In genomic region chr12:113030993-113031392, GRCm38 (mm10) we compare ENCODE assay signal across 16 mouse cellular contexts. TPM values are rescaled to one million over a fixed set of nuclear protein-coding genes. Genes with fewer than 3 reads are reported as not detected.
DNase-seq lines count a peak whose midpoint lies in the region; ATAC-seq lines count a peak whose summit lies in the region.
"Had no signal": no experiment of that assay in that cellular context is flagged by ENCODE, and none has a peak within 500 bp of the region (broad histone marks: within the 10 kb centered on the region; RNA-seq: fewer than 3 reads in every experiment).

No protein-coding gene starts in this region.

- H3K27me3 ChIP-seq in erythroblast, embryonic 14.5 days (ENCODE audit: control insufficient read depth), result no peaks in the 10 kb centered on the region
- no peaks in the 10 kb centered on the region for H3K27me3 ChIP-seq in liver, embryonic 16.5 days (ENCODE audit: control insufficient read depth, insufficient read depth, low read depth, low read length)
- H3K27me3 ChIP-seq: kidney, embryonic 15.5 days; limb, embryonic 13.5 days; neural tube, embryonic 13.5 days had no signal

- peak overlapping the region; percentile 37 for H3K4me3 ChIP-seq in erythroblast, embryonic 14.5 days (replicated peaks)
- H3K4me3 ChIP-seq in liver, embryonic 16.5 days (ENCODE audit: low read depth, low read length), result 0 out of 2 replicates have a peak overlapping the region, but pooled peaks have one; percentile 22
- H3K4me3 ChIP-seq: kidney, embryonic 15.5 days; limb, embryonic 13.5 days; neural tube, embryonic 13.5 days had no signal

- H3K4me1 ChIP-seq in erythroblast, embryonic 14.5 days (ENCODE audit: control insufficient read depth), result peaks cover 74% of the 10 kb centered on the region
- H3K4me1 ChIP-seq in liver, embryonic 16.5 days (ENCODE audit: control insufficient read depth, low read depth, low read length), result peaks cover 40% of the 10 kb centered on the region

- H3K4me2 ChIP-seq in liver, embryonic 16.5 days (ENCODE audit: low read depth, low read length), result peak overlapping the region; percentile 61
- H3K4me2 ChIP-seq: kidney, embryonic 15.5 days; limb, embryonic 13.5 days; midbrain, embryonic 11.5 days; neural tube, embryonic 13.5 days had no signal

- peak; percentile 93 for ATAC-seq in liver, embryonic 16.5 days (ENCODE audit: low read depth)
- ATAC-seq: forebrain, postnatal 0 days had no signal

- H3K9ac ChIP-seq in liver, embryonic 16.5 days (ENCODE audit: low read depth, low read length), result peak overlapping the region; percentile 61
- H3K9ac ChIP-seq: forebrain, postnatal 0 days; kidney, embryonic 15.5 days; limb, embryonic 13.5 days; neural tube, embryonic 13.5 days had no signal

- H3K36me3 ChIP-seq in erythroblast, embryonic 14.5 days (ENCODE audit: control insufficient read depth), result peaks cover 85% of the 10 kb centered on the region
- H3K36me3 ChIP-seq in liver, embryonic 16.5 days (ENCODE audit: control insufficient read depth, insufficient read depth), result no peaks in the 10 kb centered on the region

- 29% methylated on average over 9 of the region's 9 CpGs for WGBS in liver, embryonic 16.5 days (ENCODE audit: insufficient replicate concordance)

- peak; percentile 70 to 74 for DNase-seq in spleen, postnatal 10 days (ENCODE audit: low spot score in 2 of 2)
- DNase-seq in spleen, adult 12 weeks (ENCODE audit: low spot score), result no peak
- DNase-seq in spleen, postnatal 4 days (ENCODE audit: low spot score in 2 of 2), result peak; percentile 69 to 82
- no peak for DNase-seq in cerebellum, postnatal 36 days
- no peak for DNase-seq in right cerebral cortex, postnatal 10 days (ENCODE audit: low spot score in 2 of 2)
- DNase-seq: adrenal gland, postnatal 36 days; cerebellum, adult 18-20 months; forebrain, postnatal 0 days; heart, adult 18-20 months had no signal

- H3K9me3 ChIP-seq in erythroblast, embryonic 14.5 days (ENCODE audit: control insufficient read depth, low read length), result no peaks in the 10 kb centered on the region
- no peaks in the 10 kb centered on the region for H3K9me3 ChIP-seq in liver, embryonic 16.5 days (replicated peaks; ENCODE audit: control insufficient read depth, low read length)
- H3K9me3 ChIP-seq: kidney, embryonic 15.5 days; limb, embryonic 13.5 days; neural tube, embryonic 13.5 days had no signal

- H3K27ac ChIP-seq in liver, embryonic 16.5 days (ENCODE audit: low read length), result peak overlapping the region; percentile 91
- H3K27ac ChIP-seq: limb, embryonic 13.5 days; neural tube, embryonic 13.5 days had no signal

RNA-seq across cellular contexts. Expression of gene Pacs2, which starts 16.7 kb away (rescaled TPM):
- polyA plus RNA-seq in erythroblast, embryonic 14.5 days (2012), result 2.6 and 2.8 TPM in 2 replicates
- 4.3 and 5.8 TPM in 2 replicates for polyA plus RNA-seq in liver, embryonic 16.5 days (2015; fragmentation: Nextera tagmentation; extraction: Ambion mirVana)

RNA-seq across cellular contexts. Expression of gene Brf1, which starts 30.5 kb away (rescaled TPM):
- polyA plus RNA-seq in erythroblast, embryonic 14.5 days (2012), result 3.0 and 3.6 TPM in 2 replicates
- 22.8 and 25.7 TPM in 2 replicates for polyA plus RNA-seq in liver, embryonic 16.5 days (2015; fragmentation: Nextera tagmentation; extraction: Ambion mirVana)

RNA-seq across cellular contexts. Expression of gene Tex22, which starts 43.3 kb away (rescaled TPM):
- not detected in 2 replicates for polyA plus RNA-seq in erythroblast, embryonic 14.5 days (2012)
- not detected in 2 replicates for polyA plus RNA-seq in liver, embryonic 16.5 days (2015; fragmentation: Nextera tagmentation; extraction: Ambion mirVana)
- polyA plus RNA-seq: embryonic facial prominence, embryonic 11.5 days; forebrain, postnatal 0 days; kidney, embryonic 15.5 days; midbrain, embryonic 11.5 days; neural tube, embryonic 13.5 days had no signal

RNA-seq across cellular contexts. Expression of gene Btbd6, which starts 54.7 kb away (rescaled TPM):
- polyA plus RNA-seq in erythroblast, embryonic 14.5 days (2012), result 1.5 and 2.6 TPM in 2 replicates
- 4.5 and 4.9 TPM in 2 replicates for polyA plus RNA-seq in liver, embryonic 16.5 days (2015; fragmentation: Nextera tagmentation; extraction: Ambion mirVana)

Comparison
In these comparisons a context has a peak if more than half of its experiments do, and no peak if none do; other contexts are left out.
1. DNase-seq: peak in spleen, postnatal 10 days (2 of 2) and spleen, postnatal 4 days (2 of 2); none in spleen, adult 12 weeks (single experiment), cerebellum, postnatal 36 days (0 of 2) and right cerebral cortex, postnatal 10 days (0 of 2).